Mouse (Mus musculus) spleen, postnatal 14 days (tissue): ENCODE measurements around the gene Uspl1.

ENCODE experiments used
- DNase-seq, 2 experiments: peaks; one replicate each; pipeline ENCODE4 v3.0.0; 2021 to 2022; ENCODE audit warnings: low spot score in 2 of 2

Gene Uspl1

GRCm38 (mm10) chr5:149209328-149209727, 25.2 kb downstream of the Uspl1 start:
- DNase-seq: no peak

GRCm38 (mm10) chr5:149211041-149211440, 26.9 kb downstream of the Uspl1 start:
- no peak for DNase-seq

DNA sequence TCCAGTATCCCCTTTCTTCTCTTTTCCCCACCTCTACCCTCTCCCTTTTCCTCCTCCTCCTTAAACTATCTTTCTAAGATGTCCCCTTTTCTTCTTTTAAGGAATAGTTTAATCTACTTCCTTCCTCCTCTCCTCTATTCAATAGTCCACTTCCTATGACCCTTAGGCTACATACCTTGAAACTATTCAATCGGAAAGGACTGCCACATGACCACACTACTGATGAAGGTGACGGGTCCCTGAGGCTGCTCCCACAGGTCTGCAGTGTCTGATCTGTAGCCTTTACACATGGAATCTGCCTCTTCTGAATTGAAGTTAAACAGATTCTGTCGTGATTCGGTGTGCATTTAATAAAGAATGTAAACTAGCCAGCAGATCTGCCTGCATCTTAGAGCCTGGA, 28.7 kb downstream of the Uspl1 start:
- no peak for DNase-seq

GRCm38 (mm10) chr5:149215540-149215939, 31.4 kb downstream of the Uspl1 start:
- no peak for DNase-seq

- no peak for DNase-seq
Observed at GRCm38 (mm10) chr5:149217524-149218357, 33.6 kb downstream of the Uspl1 start.

DNA sequence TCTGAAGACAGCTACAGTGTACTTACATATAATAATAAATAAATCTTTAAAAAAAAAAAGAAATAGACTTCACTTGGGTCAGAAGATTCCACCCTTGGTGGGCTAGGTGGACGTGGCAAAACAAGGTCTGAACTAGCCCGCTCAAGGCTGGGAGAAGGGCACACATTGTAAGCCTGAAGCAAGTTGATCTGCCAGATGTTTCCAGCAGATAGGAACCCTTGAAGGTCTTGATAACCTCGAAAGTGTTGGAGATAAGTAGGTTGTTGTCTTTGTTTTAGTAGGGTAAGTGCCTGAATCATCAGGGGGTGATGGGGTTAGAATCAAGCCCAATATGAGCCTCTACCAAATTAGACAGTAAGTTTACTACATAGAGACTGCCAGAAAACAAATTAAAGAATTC, 35.3 kb downstream of the Uspl1 start:
- no peak for DNase-seq

DNA sequence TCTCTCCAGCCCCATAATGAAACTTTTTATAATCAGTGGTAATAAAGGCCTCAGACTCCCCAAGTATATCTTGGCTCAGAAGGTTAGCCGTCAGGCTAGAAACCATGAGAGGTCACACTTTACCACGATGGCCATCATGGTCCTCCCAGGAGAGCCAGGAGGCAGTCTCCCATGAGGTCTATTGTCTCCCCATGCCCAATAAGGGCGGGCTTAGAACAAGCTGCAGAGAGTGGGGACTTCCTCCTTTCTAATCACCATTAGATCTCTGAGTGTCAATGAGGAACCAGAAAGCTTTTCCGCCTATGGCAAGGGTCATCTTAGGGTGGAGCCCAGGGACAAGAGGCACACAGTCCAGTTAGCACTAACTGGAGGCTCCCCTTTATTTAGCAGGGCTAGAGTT, 37.2 kb downstream of the Uspl1 start:
- no peak for DNase-seq

DNA sequence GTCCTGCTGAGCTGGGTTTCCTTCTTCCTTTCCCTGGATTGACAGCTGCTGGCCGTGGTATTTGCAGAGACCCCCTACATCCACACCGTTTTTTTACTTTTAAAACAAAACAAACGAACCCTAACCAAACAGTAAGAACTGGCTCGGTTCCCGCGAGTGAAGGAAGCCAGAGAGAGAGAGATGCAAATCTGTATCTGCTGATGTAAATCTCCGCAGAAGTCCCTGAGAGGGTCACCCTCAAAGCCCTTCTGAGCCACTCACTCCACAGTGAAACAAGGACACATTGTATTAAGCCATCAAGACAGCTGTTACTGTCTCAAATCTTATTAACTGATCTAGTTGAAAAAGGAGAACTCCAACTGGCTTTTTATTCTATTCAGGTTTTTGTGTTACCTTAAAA, 40.5 kb downstream of the Uspl1 start:
- no peak for DNase-seq

- peak; percentile 96 to 98 for DNase-seq
Observed at GRCm38 (mm10) chr5:149228700-149229618, 44.8 kb downstream of the Uspl1 start.

- DNase-seq: no peak
Observed at GRCm38 (mm10) chr5:149229619-149230339, 45.6 kb downstream of the Uspl1 start.

DNA sequence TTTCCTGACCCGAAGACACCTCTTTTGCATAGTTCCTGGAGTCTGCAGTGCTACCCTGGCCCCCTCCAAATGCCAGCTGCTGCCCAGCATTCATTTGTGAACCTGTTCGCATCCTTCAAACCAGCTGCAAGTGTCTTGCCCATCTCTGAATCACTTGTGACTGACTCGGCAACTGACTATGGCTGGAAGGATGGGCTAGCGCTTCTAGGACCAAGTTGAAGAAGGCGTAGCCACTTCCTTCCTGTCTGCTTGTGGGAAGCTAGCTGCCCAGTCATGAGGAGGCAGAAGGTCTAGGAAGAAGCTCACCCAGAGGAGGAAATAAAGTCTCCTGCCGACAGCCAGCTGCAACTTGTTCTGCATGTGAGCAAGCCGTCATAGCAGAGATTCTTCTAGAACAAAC, 50.9 kb downstream of the Uspl1 start:
- DNase-seq: no peak

DNA sequence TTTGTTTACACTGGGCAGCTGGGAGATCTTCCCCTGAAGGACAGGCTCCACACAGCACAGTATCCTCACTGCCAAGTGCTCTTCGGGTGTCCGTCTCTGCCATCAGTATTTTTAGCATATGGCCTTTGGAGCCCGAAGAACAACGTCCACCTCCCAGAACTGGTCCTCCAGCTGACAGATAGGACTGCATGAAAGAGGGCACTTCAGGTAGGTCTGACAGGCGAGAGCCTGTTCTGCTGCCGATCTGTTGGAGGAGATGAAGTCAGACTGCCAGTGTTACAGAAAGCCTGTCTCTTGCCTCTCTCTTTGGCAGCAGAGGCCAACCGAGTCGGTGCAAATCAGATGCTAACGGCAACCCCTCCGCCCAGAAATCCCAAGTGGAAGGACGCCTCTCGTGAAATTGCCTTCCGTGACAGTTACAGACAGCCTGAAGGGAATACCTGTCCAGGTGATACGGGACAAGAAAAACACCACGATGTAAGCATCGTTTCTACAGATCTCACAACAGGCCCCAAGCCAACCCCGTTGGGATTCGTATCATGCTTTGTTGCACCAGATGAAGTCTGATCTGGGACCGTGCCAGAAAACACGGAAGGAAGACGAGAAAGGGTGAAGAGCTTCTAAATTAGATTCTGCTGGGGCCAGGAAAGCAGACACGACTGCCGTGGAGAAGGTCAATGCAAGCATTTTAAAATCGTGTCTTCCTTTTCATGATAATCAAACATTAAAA, 53.2 kb downstream of the Uspl1 start:
- no peak for DNase-seq

DNA sequence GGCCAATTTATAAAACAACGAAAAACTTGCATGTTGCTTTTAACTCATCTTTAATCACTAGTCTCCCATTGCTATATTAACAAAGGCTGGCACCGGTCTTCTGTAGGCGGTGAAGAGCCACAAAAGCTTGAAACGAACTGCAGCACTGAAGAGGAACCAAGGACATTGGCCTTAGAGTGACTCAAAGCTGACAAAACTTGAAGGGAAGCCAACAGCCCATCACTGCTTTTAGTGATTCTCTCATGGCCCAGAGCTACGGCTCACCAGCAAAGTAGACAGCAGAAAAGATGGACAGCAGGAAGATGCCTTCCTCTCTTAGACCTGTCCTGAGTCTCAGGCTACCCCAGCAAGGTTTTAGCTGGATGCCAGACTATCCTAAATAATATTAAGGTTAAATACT, 58.3 kb downstream of the Uspl1 start:
- DNase-seq: no peak

- DNase-seq: no peak
Observed at GRCm38 (mm10) chr5:149243053-149243452, 58.9 kb downstream of the Uspl1 start.

- no peak for DNase-seq
Observed at GRCm38 (mm10) chr5:149245391-149245964, 61.3 kb downstream of the Uspl1 start.

DNA sequence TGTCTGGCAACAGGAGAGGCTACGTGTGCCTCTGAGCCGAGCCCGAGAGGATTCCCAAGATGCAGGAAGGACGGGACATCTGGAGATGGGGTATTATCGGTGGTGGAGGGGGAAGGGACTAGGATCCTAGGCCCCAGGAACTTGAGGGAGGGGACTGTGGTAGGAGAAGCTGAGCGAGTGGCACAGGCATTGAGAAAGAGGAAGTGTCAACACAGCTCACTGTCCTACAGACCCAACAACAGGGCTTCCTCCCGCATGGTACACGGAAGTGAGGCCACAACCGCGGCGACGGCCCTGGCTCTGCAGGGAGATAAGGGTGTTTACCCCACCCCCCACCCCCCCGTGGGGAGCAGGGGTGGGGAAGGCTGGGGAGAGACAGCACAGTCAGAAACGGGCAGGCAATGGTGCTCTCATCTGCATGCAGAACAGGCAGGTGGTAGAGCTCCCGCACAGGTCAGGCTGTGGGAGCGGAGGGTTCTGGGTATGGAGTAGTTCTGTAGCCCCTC, 61.9 kb downstream of the Uspl1 start:
- DNase-seq: peak; percentile 55 to 63

GRCm38 (mm10) chr5:149247047-149247904, 63.1 kb downstream of the Uspl1 start:
- DNase-seq: no peak

DNA sequence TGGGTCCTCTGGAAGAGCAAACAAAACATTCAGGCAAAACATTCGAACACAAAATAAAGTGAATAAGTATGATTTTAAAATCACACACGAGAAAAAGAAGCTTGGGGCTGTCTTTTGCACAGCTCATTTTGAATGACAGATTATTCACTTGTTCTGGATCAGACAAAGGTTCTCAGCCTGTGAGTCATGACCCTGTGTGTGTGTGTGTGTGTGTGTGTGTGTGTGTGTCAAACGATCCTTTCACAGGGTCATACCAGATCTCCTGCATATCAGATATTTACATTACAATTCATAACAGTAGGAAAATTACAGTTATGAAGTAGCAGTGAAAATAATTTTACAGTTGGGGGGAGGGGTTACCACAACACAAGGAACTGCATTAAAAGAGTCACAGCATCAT, 68.2 kb downstream of the Uspl1 start:
- no peak for DNase-seq

GRCm38 (mm10) chr5:149253491-149253890, 69.3 kb downstream of the Uspl1 start:
- DNase-seq: no peak

GRCm38 (mm10) chr5:149255522-149255921, 71.4 kb downstream of the Uspl1 start:
- DNase-seq: no peak
